Mouse (Mus musculus) brain, embryonic 14.5 days (tissue): Measurements from ENCODE around the gene Adam34. TPM values are rescaled to one million over a fixed set of nuclear protein-coding genes. Genes with fewer than 3 reads are reported as not detected.
"Not testable (repeated sequence)": the region's sequence is repeated elsewhere in the genome, so short reads cannot be mapped to it uniquely, and the experiment has no call there.

ENCODE experiments used
- DNase-seq: peaks from one replicate; pipeline ENCODE4 v3.0.0-alpha.2; 2011; ENCODE audit warnings: low read depth
- CTCF ChIP-seq: fragments of 200-500 bp; IDR thresholded peaks from 2 replicates; pipeline ENCODE4 v1.5.1; 2012; ENCODE audit warnings: inconsistent platforms, mild to moderate bottlenecking, moderate library complexity, borderline replicate concordance; ENCODE audit not compliant: insufficient read depth, insufficient read length; ENCODE audit errors: extremely low read depth
- POLR2A ChIP-seq: fragments of 200-500 bp; IDR thresholded peaks from 2 replicates; pipeline ENCODE4 v1.6.1; 2012; ENCODE audit warnings: mild to moderate bottlenecking, inconsistent platforms, borderline replicate concordance; ENCODE audit not compliant: poor library complexity, insufficient read depth, insufficient read length, severe bottlenecking; ENCODE audit errors: extremely low read depth
- polyA plus RNA-seq: library from polyadenylated mRNA; depleted of rRNA; stranded (reverse); fragments of >200 nt; gene quantifications from 2 replicates; pipeline ENCODE4 v1.2.3, GENCODE M21; 2012; rRNA removed

The Adam34 gene
- 0.03 TPM in 1 of 2 replicates, not detected in the other for polyA plus RNA-seq

GRCm38 (mm10) chr8:43709949-43710348, at the start of gene Adam34:
Gene Adam34 (minus strand): TSS chr8:43710049.
- no peak for TF ChIP-seq CTCF
- no peak for TF ChIP-seq POLR2A
- no peak for DNase-seq

DNA sequence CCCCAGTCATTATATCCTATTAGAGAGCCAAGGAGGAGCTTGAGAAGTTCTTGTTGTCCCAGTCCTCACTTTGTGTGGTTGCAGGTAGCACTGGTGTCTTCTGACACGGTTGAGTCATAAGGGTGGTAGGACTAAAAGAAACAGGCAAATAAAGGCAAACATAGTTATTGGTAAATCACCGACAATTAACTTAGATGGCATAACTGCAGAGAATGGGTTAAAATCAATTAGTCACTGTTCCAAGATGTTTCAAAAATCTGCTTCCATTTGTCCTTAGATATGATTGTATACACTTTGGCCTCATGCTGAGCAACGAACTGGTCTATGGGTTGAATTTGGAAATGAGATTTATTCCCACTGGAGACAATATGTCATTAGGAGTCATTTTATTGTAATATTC, 82.7 kb downstream of the Adam34 start, which contains the start of gene Gm5346:
Gm5346 (minus strand) TSS at position 101 of the 400 bp plus-strand sequence.
- no peak for DNase-seq
- no peak for TF ChIP-seq CTCF
- TF ChIP-seq POLR2A, result no peak

DNA sequence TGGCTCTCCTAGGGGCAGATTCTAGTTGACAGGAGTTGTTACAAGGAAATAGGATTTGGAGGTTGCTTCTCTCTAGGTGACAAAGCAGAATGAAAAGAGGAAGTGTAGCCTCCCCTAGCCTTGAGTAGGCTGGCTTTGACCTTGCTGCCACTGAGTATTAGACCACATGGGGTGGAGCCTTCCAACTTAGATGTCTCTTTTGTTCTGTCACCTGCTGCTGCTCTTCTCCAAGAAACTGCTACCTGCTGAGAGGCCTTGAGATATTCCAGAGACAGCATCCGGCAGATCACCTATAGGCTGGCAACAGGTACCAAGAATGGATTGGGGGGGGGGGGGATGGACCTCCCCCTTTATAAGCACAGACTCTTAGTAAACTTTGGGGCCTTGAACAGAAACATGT, 93.8 kb downstream of the Adam34 start:
- TF ChIP-seq POLR2A, result no peak
- no peak for TF ChIP-seq CTCF
- no peak for DNase-seq

- DNase-seq, result not testable (repeated sequence)
These were observed 106.2 kb downstream of the Adam34 start for GRCm38 (mm10) chr8:43603657-43604056.

DNA sequence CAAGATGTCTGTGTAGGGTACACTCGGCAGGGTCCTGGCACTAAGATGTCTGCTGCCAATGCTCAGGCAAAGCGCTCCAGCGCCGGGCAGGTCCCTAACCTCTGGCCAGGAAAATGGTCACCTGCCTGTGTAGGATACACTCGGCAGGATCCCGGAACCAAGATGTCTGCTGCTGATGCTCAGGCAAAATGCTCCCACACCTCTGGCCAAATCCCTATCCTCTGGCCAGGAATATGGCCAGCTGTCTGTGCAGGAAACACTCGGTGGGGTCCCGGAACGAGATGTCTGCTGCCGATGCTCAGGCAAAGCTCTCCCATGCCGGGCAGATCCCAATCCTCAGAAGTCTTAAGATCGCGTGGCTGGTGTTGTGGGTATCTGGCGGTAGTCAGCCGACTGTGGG, 106.7 kb downstream of the Adam34 start:
- DNase-seq, result not testable (repeated sequence)

Other genes with a start within 250 kb of the Adam34 start
- gene Adam26b, start 181.9 kb downstream of the Adam34 start, polyA plus RNA-seq, result not detected in 2 replicates
- not detected in 2 replicates for gene Adam26a, start 133.3 kb downstream of the Adam34 start, polyA plus RNA-seq
- gene Gm5346, start 82.8 kb downstream of the Adam34 start, polyA plus RNA-seq, result not detected in 2 replicates